Mouse (Mus musculus) E14TG2a.4 (cell line): ENCODE results near the gene Spocd1.

ENCODE experiments used
- CTCF ChIP-seq: conservative IDR thresholded peaks from 2 replicates; pipeline ENCODE4 v1.5.1; 2014; ENCODE audit warnings: low read length
- NANOG ChIP-seq: IDR thresholded peaks from 2 replicates; pipeline ENCODE4 v1.6.1; 2014; ENCODE audit warnings: borderline replicate concordance, low read length, mixed read lengths
- POU5F1 ChIP-seq: IDR thresholded peaks from 2 replicates; pipeline ENCODE4 v1.6.1; 2014; ENCODE audit warnings: low read length, borderline replicate concordance

DNA sequence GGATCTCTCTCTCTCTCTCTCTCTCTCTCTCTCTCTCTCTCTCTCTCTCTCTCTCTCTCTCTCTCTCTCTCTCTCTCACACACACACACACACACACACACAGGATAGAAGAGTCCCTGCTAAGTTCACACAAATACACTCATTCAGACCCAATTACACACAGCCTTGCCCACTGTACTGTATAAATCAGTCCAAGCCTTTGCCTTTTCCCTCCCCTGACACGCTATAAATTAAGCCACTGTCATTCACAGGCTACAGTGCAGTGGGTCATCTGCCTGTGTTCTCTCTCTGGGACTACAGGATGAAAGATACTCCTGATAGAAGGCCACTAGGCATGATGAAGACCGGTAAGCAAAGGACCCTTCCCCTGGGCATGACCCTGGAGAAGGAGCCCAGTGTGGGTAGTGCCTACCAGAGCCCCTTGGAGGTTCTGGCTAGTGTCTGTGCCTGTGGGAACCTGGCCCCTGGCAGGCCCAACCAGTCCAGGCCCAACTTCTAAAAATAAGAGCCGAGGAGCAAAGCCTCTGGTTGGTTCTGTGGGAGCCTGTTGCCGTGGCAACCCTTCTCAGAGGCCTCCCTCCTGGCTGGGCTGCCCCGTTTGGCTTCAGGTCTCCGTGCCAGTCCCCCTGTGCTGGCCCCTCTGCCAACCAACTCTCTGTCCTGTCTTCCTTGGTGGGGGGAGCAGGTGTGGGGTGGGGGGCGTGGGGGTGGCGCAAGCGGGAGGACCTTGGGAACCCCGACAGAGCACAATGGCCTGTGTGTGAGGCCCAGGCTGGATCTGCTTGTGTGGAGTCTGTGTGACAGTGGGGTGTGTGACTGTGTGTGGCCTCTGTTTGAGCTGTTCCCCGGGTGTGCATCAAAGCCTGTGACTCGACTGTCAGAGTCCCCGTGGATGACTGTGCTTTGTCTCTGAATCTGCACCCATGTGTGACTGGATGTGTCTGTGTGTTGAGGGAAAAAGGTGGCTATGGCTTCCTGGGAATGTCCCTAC is 38.3 kb downstream of the Spocd1 start:
- no peak for TF ChIP-seq CTCF
- TF ChIP-seq POU5F1 = no peak
- no peak for TF ChIP-seq NANOG
